Mouse (Mus musculus) neural tube, embryonic 13.5 days (tissue): ENCODE results near the gene Bmi1. TPM values are rescaled to one million over a fixed set of nuclear protein-coding genes. Genes with fewer than 3 reads are reported as not detected.

Experiments
- ATAC-seq: fragments of 200-750 bp; cut with Nextera tagmentation; 2 replicates; pipeline ENCODE4 v1.8.0; 2017; ENCODE audit warnings: low read depth, mild to moderate bottlenecking, moderate TSS enrichment, moderate library complexity
- H3K27ac ChIP-seq: fragments of 300-500 bp; sonication (generic); replicated peaks from 2 replicates; pipeline ENCODE4 v1.5.1; 2015; ENCODE audit warnings: moderate library complexity, mild to moderate bottlenecking, inconsistent platforms
- H3K27me3 ChIP-seq: fragments of 300-500 bp; sonication (generic); 2 replicates; pipeline ENCODE4 v1.6.1; 2015; ENCODE audit warnings: mild to moderate bottlenecking, inconsistent platforms
- H3K36me3 ChIP-seq: fragments of 300-500 bp; sonication (generic); 2 replicates; pipeline ENCODE4 v1.6.1; 2015; ENCODE audit warnings: mild to moderate bottlenecking, inconsistent platforms
- H3K4me1 ChIP-seq: fragments of 300-500 bp; sonication (generic); replicated peaks from 2 replicates; pipeline ENCODE4 v1.6.1; 2015; ENCODE audit warnings: inconsistent platforms
- H3K4me2 ChIP-seq: fragments of 300-500 bp; sonication (generic); 2 replicates; pipeline ENCODE4 v1.6.1; 2015; ENCODE audit warnings: inconsistent platforms, mild to moderate bottlenecking, moderate library complexity
- H3K4me3 ChIP-seq: fragments of 300-500 bp; sonication (generic); 2 replicates; pipeline ENCODE4 v1.5.1; 2015; ENCODE audit warnings: mild to moderate bottlenecking, inconsistent platforms
- H3K9ac ChIP-seq: fragments of 300-500 bp; sonication (generic); 2 replicates; pipeline ENCODE4 v1.6.1; 2015; ENCODE audit warnings: moderate library complexity, mild to moderate bottlenecking, inconsistent platforms
- H3K9me3 ChIP-seq: fragments of 300-500 bp; sonication (generic); 2 replicates; pipeline ENCODE4 v1.6.1; 2016; ENCODE audit warnings: inconsistent platforms
- WGBS: fragments of 180-500 bp; shearing (Covaris S2); methylation state at CpG from one replicate; pipeline ENCODE4 v1.1.7; 2015; 5-methylcytosine and 5-hydroxymethylcytosine counted together
- polyA plus RNA-seq: library from polyadenylated mRNA; unstranded; fragments of >200 nt; fragmentation: Nextera tagmentation; extraction: Ambion mirVana; gene quantifications from 2 replicates; pipeline ENCODE4 v1.2.1, GENCODE M21; 2015

Bmi1 gene
- polyA plus RNA-seq, 1 experiment from 2014 or later = 34.2 TPM

GRCm38 (mm10) chr2:18675681-18676456, 949 bp upstream of the Bmi1 start:
- peak overlapping the region; percentile 91 for H3K4me3 ChIP-seq
- H3K27ac ChIP-seq = peak overlapping the region; percentile 100
- no peaks in the 10 kb centered on the region for H3K9me3 ChIP-seq
- H3K27me3 ChIP-seq = peaks cover 37% of the 10 kb centered on the region
- 5% methylated on average over 42 of the region's 42 CpGs for WGBS
- no peak; the same call in 1 of the 2 replicates for ATAC-seq
- peak overlapping the region; percentile 78 for H3K4me2 ChIP-seq
- no peaks in the 10 kb centered on the region for H3K36me3 ChIP-seq
- H3K9ac ChIP-seq = peak overlapping the region; percentile 99
- peaks cover 52% of the 10 kb centered on the region for H3K4me1 ChIP-seq

GRCm38 (mm10) chr2:18676457-18676935, 322 bp upstream of the Bmi1 start:
- Histone ChIP-seq H3K27me3 (peaks cover 41% of the 10 kb centered on the region), H3K27ac (peak overlapping the region; percentile 100), H3K4me3 (peak overlapping the region; percentile 91), H3K4me1 (peaks cover 55% of the 10 kb centered on the region), H3K36me3 (no peaks in the 10 kb centered on the region), H3K9ac (peak overlapping the region; percentile 99), H3K4me2 (peak overlapping the region; percentile 78), H3K9me3 (no peaks in the 10 kb centered on the region)
- peak; percentile 91 for ATAC-seq
- 1% methylated on average over 23 of the region's 64 CpGs for WGBS

GRCm38 (mm10) chr2:18677631-18678471, 1.0 kb downstream of the Bmi1 start:
- H3K4me3 ChIP-seq = peak overlapping the region; percentile 91
- H3K36me3 ChIP-seq = peaks cover 5% of the 10 kb centered on the region; the same call in 1 of the 2 replicates

GRCm38 (mm10) chr2:18679701-18680100, 2.9 kb downstream of the Bmi1 start:
- peaks cover 61% of the 10 kb centered on the region for H3K27me3 ChIP-seq
- WGBS = 25% methylated on average over 2 of the region's 2 CpGs

More at GRCm38 (mm10) chr2:18677631-18678471, 1.0 kb downstream of the Bmi1 start:
- Histone ChIP-seq H3K9me3 (no peaks in the 10 kb centered on the region), H3K9ac (peak overlapping the region; percentile 99), H3K4me2 (peak overlapping the region; percentile 78), H3K27ac (peak overlapping the region; percentile 100), H3K4me1 (peaks cover 55% of the 10 kb centered on the region), H3K27me3 (peaks cover 54% of the 10 kb centered on the region)
- under 1% methylated on average over 37 of the region's 55 CpGs for WGBS
- peak; percentile 9 for ATAC-seq

GRCm38 (mm10) chr2:18680501-18680900, 3.7 kb downstream of the Bmi1 start:
- no peak overlapping the region for H3K27ac ChIP-seq
- 2% methylated on average over 4 of the region's 4 CpGs for WGBS
- peak overlapping the region; percentile 55; the same call in 1 of the 2 replicates for H3K9ac ChIP-seq
- H3K4me1 ChIP-seq = peaks cover 41% of the 10 kb centered on the region
- H3K4me2 ChIP-seq = peak overlapping the region; percentile 59
- peaks cover 62% of the 10 kb centered on the region for H3K27me3 ChIP-seq
- no peak for ATAC-seq
- H3K36me3 ChIP-seq = peaks cover 19% of the 10 kb centered on the region
- H3K9me3 ChIP-seq = no peaks in the 10 kb centered on the region
- H3K4me3 ChIP-seq = peak overlapping the region; percentile 34

More at GRCm38 (mm10) chr2:18679701-18680100, 2.9 kb downstream of the Bmi1 start:
- H3K4me2 ChIP-seq = no peak overlapping the region
- no peaks in the 10 kb centered on the region for H3K9me3 ChIP-seq
- H3K4me3 ChIP-seq = no peak overlapping the region
- H3K9ac ChIP-seq = no peak overlapping the region
- peaks cover 42% of the 10 kb centered on the region for H3K4me1 ChIP-seq
- no peak for ATAC-seq
- peaks cover 19% of the 10 kb centered on the region for H3K36me3 ChIP-seq
- H3K27ac ChIP-seq = no peak overlapping the region

- Histone ChIP-seq H3K9ac (peak overlapping the region; percentile 55), H3K27me3 (peaks cover 63% of the 10 kb centered on the region), H3K4me1 (peaks cover 37% of the 10 kb centered on the region), H3K36me3 (peaks cover 19% of the 10 kb centered on the region), H3K4me3 (peak overlapping the region; percentile 34), H3K27ac (no peak overlapping the region), H3K4me2 (peak overlapping the region; percentile 59), H3K9me3 (no peaks in the 10 kb centered on the region)
- WGBS = 2% methylated on average over 20 of the region's 29 CpGs
- ATAC-seq = no peak
Observed at GRCm38 (mm10) chr2:18680961-18681360, 4.1 kb downstream of the Bmi1 start.

- Histone ChIP-seq H3K4me1 (peaks cover 30% of the 10 kb centered on the region), H3K9ac (no peak overlapping the region), H3K4me3 (no peak overlapping the region), H3K36me3 (peaks cover 19% of the 10 kb centered on the region), H3K4me2 (no peak overlapping the region), H3K9me3 (no peaks in the 10 kb centered on the region), H3K27me3 (peaks cover 91% of the 10 kb centered on the region), H3K27ac (no peak overlapping the region)
- 52% methylated on average over 5 of the region's 5 CpGs for WGBS
- ATAC-seq = no peak
Observed at GRCm38 (mm10) chr2:18684062-18684461, 7.2 kb downstream of the Bmi1 start.

- no peaks in the 10 kb centered on the region for H3K9me3 ChIP-seq
- no peak for ATAC-seq
- H3K36me3 ChIP-seq = peaks cover 19% of the 10 kb centered on the region
- H3K27me3 ChIP-seq = peaks cover 91% of the 10 kb centered on the region
- H3K9ac ChIP-seq = no peak overlapping the region
- H3K27ac ChIP-seq = no peak overlapping the region
- H3K4me2 ChIP-seq = no peak overlapping the region
- WGBS = 32% methylated on average over 6 of the region's 6 CpGs
- H3K4me3 ChIP-seq = no peak overlapping the region
- H3K4me1 ChIP-seq = peaks cover 23% of the 10 kb centered on the region
Observed at GRCm38 (mm10) chr2:18686386-18686785, 9.6 kb downstream of the Bmi1 start.

- H3K4me2 ChIP-seq = no peak overlapping the region
- H3K27ac ChIP-seq = no peak overlapping the region
- H3K4me3 ChIP-seq = no peak overlapping the region
- no peaks in the 10 kb centered on the region for H3K9me3 ChIP-seq
- 15% methylated on average over 8 of the region's 8 CpGs for WGBS
- ATAC-seq = no peak
- peaks cover 90% of the 10 kb centered on the region for H3K27me3 ChIP-seq
- H3K4me1 ChIP-seq = peaks cover 22% of the 10 kb centered on the region
- peaks cover 19% of the 10 kb centered on the region for H3K36me3 ChIP-seq
- no peak overlapping the region for H3K9ac ChIP-seq
Observed at GRCm38 (mm10) chr2:18686826-18687519, 10.2 kb downstream of the Bmi1 start.

GRCm38 (mm10) chr2:18687671-18688170, 10.9 kb downstream of the Bmi1 start:
- 3% methylated on average over 9 of the region's 9 CpGs for WGBS
- no peak for ATAC-seq
- peaks cover 16% of the 10 kb centered on the region for H3K36me3 ChIP-seq
- H3K9ac ChIP-seq = no peak overlapping the region
- H3K9me3 ChIP-seq = no peaks in the 10 kb centered on the region
- H3K27me3 ChIP-seq = peaks cover 90% of the 10 kb centered on the region
- no peak overlapping the region for H3K4me3 ChIP-seq
- H3K4me2 ChIP-seq = no peak overlapping the region
- H3K4me1 ChIP-seq = peaks cover 22% of the 10 kb centered on the region
- H3K27ac ChIP-seq = no peak overlapping the region

GRCm38 (mm10) chr2:18688286-18688685, 11.5 kb downstream of the Bmi1 start:
- H3K9ac ChIP-seq = no peak overlapping the region
- no peak overlapping the region for H3K27ac ChIP-seq
- H3K4me2 ChIP-seq = peak overlapping the region; percentile 74
- H3K36me3 ChIP-seq = peaks cover 11% of the 10 kb centered on the region
- ATAC-seq = no peak
- H3K4me3 ChIP-seq = peak overlapping the region; percentile 45
- 7% methylated on average over 6 of the region's 6 CpGs for WGBS
- peaks cover 91% of the 10 kb centered on the region for H3K27me3 ChIP-seq
- H3K4me1 ChIP-seq = peaks cover 22% of the 10 kb centered on the region
- no peaks in the 10 kb centered on the region for H3K9me3 ChIP-seq
